Mouse (Mus musculus) ovary, postnatal 10 days (tissue): ENCODE data around the gene Ntn4.

ENCODE experiments used
- DNase-seq: peaks from one replicate; pipeline ENCODE4 v3.0.0; 2022; ENCODE audit warnings: low spot score

Ntn4 gene

DNA sequence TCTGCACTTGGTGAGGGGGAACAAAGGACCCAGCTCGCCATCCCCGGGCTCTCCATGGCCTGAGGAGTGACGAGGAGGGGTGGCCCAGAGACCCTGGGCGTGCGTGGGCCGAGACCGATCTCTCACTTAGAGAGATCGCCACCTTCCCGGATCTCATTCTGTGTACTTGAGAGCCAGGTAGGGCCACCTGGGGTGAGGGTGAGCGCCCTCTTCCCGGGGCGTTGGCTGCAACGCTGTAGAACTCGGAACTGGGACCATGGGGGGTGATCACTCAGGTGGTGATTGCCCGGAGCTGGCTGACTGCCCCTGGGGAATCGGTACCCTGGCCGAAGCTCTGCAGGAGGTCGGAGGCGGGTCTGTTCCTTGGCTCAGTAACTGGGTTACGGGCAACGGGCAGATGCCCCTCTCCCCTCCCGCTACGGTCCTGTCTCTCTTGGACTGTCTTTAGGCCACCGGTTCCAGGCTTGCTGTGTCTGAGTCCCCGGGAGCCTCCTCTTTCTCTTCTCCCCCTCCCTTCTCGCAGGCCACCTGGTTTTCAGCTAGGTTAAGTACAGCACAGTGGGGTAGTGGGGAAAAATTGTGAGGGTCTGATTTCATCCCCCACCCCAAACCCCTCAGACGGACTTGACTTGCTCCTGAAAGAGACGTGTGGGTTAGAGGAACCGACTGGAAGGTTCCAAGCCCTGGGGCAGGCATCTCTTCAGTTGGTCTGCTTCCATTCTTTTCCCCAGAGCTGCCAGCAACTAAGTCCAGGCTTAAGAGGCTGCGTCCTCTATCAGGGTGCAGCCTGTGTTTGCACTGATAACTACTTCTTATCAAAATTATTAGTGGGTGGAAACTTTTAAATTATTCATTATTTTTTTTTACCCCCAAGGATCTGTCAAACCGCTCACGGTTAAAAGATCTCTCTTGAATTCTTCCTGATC, 1.6 kb downstream of the Ntn4 start:
- peak; percentile 8 for DNase-seq

GRCm38 (mm10) chr10:93642897-93643296, 2.4 kb downstream of the Ntn4 start:
- DNase-seq: no peak

GRCm38 (mm10) chr10:93644451-93644941, 4.0 kb downstream of the Ntn4 start:
- no peak for DNase-seq

DNA sequence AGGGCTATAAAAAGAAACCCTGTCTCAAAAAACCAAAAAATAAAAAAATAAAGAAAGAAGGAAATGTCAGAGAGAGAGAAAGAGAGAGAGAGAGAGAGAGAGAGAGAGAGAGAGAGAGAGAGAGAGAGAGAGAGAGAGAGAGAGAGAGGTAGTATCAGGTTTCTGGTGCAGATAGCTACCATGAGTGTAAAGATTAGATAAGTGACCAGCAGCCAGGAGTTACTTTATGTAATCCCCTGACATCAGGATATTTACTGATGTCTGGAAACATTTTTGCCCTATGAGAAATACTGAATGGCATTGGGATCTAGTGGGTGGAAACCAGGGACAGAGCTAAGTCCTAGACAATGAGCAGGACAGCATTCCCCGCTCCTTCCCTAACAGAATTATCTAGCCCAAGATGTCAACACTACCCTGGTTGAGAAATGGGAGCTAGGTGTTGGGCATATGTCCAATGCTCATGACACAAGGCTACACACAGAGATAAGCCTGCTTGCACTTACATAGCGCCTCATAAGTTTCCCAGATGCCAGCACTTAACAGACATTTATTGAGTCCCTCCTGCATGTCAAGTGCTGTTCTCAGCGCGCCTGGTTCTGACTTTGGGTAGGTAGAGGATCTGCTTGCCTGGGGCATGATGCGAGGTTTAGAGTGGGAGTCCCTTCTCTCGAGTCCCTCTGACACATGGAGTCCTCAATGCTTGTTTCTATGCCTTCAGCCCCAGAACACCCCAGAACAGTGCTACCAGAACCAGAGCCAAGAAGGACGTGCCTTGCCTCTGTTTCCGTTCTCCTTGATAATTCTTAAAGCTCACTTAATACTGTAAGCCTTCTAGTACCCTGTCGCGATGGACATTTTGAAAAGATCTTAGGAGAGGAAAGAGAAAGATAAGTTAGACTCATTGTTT, 7.4 kb downstream of the Ntn4 start:
- DNase-seq: no peak

- no peak for DNase-seq
Observed at GRCm38 (mm10) chr10:93648598-93649102, 8.2 kb downstream of the Ntn4 start.

- DNase-seq: no peak
Observed at GRCm38 (mm10) chr10:93649127-93649526, 8.6 kb downstream of the Ntn4 start.

DNA sequence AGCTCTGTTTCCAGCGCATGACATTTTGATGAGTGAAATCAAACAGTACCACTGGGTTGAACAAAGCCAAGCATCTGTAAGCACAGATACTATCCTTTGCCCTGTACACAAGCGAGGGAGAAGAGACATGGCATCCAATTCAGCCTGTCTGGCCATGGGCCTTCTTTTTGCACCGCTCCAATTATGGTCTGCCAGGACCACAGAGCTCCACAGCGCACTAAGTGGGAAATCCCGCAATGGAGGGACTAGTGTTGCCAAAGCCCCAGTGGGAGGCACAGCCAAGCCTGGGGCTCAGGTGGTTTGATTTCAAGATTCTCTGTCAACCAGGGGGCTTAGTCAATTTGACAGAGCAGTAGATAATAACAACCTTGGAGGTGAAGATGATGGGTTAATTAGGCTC, 9.1 kb downstream of the Ntn4 start:
- DNase-seq: no peak

- DNase-seq: no peak
Observed at GRCm38 (mm10) chr10:93653322-93653721, 12.8 kb downstream of the Ntn4 start.

DNA sequence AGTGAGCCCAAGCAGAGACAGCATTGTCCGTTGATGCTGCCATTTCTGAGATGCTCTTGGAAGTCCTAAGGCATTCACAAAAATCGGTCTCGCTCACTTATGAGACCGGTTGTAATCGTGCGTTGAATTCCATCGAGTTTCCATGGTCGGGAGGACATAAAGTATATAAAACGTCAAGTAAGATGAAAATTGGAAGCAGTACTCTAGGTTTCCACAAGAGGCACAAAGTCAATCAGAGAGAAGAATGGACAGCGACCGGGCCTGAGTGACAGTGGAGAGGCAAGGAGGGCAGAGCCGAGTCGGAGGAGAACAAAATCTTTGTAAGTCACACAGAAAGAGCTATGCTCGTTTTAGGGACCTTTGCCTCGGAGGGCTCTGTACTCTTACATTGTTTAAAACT, 14.9 kb downstream of the Ntn4 start:
- DNase-seq: no peak

DNA sequence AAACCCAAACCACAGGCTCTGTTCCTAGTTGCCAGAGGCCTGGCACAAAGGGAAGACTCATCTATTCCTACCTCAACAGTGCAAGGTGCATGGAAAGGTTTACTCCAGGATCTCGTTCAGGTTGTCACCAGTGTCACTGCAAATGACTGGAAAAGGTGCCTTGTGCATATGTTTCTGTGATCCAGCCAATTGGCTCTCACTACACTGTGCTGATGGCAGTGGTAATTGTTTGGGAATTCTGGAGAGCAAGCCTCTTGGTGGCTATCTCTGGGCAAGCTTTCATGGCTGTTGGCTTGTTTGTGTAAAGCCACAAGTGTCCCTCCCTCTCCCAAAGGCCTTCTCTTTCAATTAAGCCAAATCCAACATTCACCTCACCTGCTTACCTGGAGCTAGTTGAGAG, 19.3 kb downstream of the Ntn4 start:
- no peak for DNase-seq

DNA sequence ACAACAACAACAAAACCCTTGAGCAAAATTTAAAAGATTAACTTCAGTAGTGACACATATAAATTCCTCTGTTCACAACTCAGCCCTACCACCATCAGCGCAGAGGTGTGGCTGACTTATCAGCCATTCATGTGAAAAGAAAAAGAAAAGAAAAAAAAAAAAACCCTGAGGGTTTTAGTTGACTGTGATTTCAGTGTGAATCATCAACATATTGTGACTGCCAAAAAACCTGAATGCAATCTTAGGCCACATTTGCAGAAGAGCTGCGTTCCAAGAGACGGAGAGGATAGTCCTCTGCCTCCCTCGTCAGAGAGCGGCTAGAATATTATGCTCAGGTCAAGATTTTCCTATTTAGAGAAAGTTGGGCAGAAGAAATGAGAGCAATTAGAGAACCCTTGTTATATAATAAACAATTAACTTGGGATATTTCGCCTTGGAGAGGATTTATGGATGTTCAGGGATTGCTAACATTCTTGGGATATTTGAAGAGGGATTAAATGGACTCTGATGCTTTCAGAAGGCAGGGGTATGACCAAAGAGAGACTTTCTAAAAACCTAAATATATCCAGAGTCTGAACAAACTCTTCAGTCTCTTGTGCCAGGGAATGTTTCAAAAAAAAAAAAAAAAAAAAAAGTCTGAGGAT, 21.0 kb downstream of the Ntn4 start:
- no peak for DNase-seq

DNA sequence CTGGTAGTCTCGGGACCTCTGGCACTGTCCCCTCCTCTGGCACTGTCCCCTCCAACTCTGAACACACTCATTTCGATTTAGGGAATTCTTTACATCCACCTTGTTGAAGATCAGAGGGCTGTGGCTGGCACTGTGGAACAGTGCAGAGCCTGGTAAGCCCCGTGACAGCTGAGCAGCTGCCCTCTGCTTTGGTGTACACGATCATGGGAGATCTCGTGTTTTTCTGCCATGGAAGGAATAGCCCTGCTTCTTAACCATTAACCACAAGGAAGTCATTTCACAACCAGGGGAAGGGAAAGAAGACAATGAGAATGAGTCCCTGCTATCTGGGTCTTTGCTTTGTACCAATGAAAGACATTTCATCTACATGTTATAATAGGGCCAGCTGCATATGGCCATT, 21.5 kb downstream of the Ntn4 start:
- DNase-seq: no peak

GRCm38 (mm10) chr10:93666222-93666621, 25.7 kb downstream of the Ntn4 start:
- DNase-seq: no peak

DNA sequence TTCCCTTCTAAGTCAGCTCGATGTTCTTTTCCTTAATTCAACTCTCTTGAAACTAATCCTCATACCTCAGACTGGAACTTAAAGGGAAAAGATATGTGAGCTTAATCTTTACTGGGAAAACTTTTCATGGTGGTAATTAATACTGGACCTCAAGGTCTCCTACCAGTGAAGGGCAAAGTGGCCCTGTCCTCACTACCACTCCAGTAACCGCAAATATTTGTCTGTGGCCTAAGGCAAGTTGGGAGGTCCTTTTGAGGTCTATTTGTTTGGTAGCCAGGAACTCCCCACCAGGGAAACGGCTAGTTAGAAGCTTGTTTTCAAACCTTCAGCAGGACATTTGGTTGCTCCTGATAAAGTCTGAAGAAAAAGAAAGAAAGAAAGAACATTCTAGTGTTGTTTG, 26.5 kb downstream of the Ntn4 start:
- no peak for DNase-seq

GRCm38 (mm10) chr10:93672646-93673479, 32.4 kb downstream of the Ntn4 start:
- DNase-seq: no peak

- DNase-seq: no peak
Observed at GRCm38 (mm10) chr10:93679191-93680007, 38.9 kb downstream of the Ntn4 start.

- no peak for DNase-seq
Observed at GRCm38 (mm10) chr10:93680680-93681377, 40.3 kb downstream of the Ntn4 start.

DNA sequence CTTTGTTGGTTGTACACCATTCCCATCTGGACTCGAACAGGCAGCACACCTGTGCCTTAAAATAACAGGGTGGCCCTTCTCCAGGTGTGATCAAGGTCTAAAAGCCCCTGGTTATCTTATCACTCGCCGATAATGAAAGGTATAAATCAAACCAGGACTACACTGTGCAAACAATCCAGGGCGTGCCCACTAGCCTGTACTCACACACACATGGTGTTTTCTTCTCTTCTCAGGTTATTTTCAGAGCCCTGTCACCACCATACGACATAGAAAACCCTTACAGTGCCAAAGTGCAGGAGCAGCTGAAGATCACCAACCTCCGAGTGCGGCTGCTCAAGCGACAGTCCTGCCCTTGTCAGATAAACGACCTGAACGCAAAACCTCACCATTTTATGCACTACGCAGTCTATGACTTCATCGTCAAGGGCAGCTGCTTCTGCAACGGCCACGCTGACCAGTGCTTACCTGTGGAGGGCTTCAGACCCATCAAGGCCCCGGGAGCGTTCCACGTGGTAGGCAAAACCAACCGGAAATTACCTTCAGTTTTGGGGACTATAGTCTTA, 41.8 kb downstream of the Ntn4 start:
- no peak for DNase-seq

- DNase-seq: no peak
Observed at GRCm38 (mm10) chr10:93683185-93683584, 42.7 kb downstream of the Ntn4 start.
